Mouse (Mus musculus): ENCODE results near the gene Tnfrsf4. TPM values are rescaled to one million over a fixed set of nuclear protein-coding genes. Genes with fewer than 3 reads are reported as not detected.

The Tnfrsf4 gene
- polyA plus RNA-seq (2014; fragmentation: Nextera tagmentation; extraction: Ambion mirVana) = 0.39 and 0.73 TPM in 2 replicates

GRCm38 (mm10) chr4:156013637-156014036 lies at the start of gene Tnfrsf4:
Tnfrsf4 (plus strand) TSS chr4:156013843.
- no peak within 1 kb of the TSS for H3K4me3 ChIP-seq (ENCODE audit: low read depth, low read length)
- H3K9ac ChIP-seq (ENCODE audit: low read depth, low read length) = no peak within 1 kb of the TSS
- H3K4me1 ChIP-seq (replicated peaks; ENCODE audit: control insufficient read depth, insufficient read depth, low read length) = no peaks in the 10 kb centered on the region
- peaks cover 13% of the 10 kb centered on the region; the same call in 1 of the 2 replicates for H3K36me3 ChIP-seq (ENCODE audit: control insufficient read depth, insufficient read depth, low read length)
- DNase-seq (ENCODE audit: low spot score) (no peak), ATAC-seq (ENCODE audit: low FRiP score) (no peak)
- 86% methylated on average over 8 of the region's 8 CpGs for WGBS
- H3K27ac ChIP-seq (ENCODE audit: low read depth, low read length) = no peak within 1 kb of the TSS
- no peak within 1 kb of the TSS for H3K4me2 ChIP-seq (replicated peaks; ENCODE audit: low read depth, low read length)
- no peaks in the 10 kb centered on the region for H3K27me3 ChIP-seq (ENCODE audit: control insufficient read depth, insufficient read depth, low read length)
- H3K9me3 ChIP-seq (ENCODE audit: control insufficient read depth, low read length) = no peaks in the 10 kb centered on the region

GRCm38 (mm10) chr4:155964396-155964795 lies 49.2 kb upstream of the Tnfrsf4 start:
- DNase-seq (ENCODE audit: low spot score) (no peak), ATAC-seq (ENCODE audit: low FRiP score) (no peak)
- H3K36me3 ChIP-seq (ENCODE audit: control insufficient read depth, insufficient read depth, low read length) = no peaks in the 10 kb centered on the region
- H3K4me1 ChIP-seq (replicated peaks; ENCODE audit: control insufficient read depth, insufficient read depth, low read length) = peaks cover 2% of the 10 kb centered on the region; the same call in 1 of the 2 replicates
- H3K9ac ChIP-seq (ENCODE audit: low read depth, low read length) = no peak overlapping the region
- 94% methylated on average over 11 of the region's 11 CpGs for WGBS
- no peak overlapping the region for H3K4me2 ChIP-seq (replicated peaks; ENCODE audit: low read depth, low read length)
- no peaks in the 10 kb centered on the region for H3K9me3 ChIP-seq (ENCODE audit: control insufficient read depth, low read length)
- H3K4me3 ChIP-seq (ENCODE audit: low read depth, low read length) = no peak overlapping the region
- H3K27me3 ChIP-seq (ENCODE audit: control insufficient read depth, insufficient read depth, low read length) = no peaks in the 10 kb centered on the region
- no peak overlapping the region for H3K27ac ChIP-seq (ENCODE audit: low read depth, low read length)

GRCm38 (mm10) chr4:155969043-155969653 lies 44.5 kb upstream of the Tnfrsf4 start:
- ATAC-seq (ENCODE audit: low FRiP score) (no peak), DNase-seq (ENCODE audit: low spot score) (no peak)
- Histone ChIP-seq H3K9ac (ENCODE audit: low read depth, low read length) (no peak overlapping the region), H3K36me3 (ENCODE audit: control insufficient read depth, insufficient read depth, low read length) (no peaks in the 10 kb centered on the region), H3K4me1 (replicated peaks; ENCODE audit: control insufficient read depth, insufficient read depth, low read length) (no peaks in the 10 kb centered on the region), H3K4me2 (replicated peaks; ENCODE audit: low read depth, low read length) (no peak overlapping the region), H3K27ac (ENCODE audit: low read depth, low read length) (no peak overlapping the region), H3K9me3 (ENCODE audit: control insufficient read depth, low read length) (no peaks in the 10 kb centered on the region), H3K4me3 (ENCODE audit: low read depth, low read length) (no peak overlapping the region), H3K27me3 (ENCODE audit: control insufficient read depth, insufficient read depth, low read length) (no peaks in the 10 kb centered on the region)
- 86% methylated on average over 12 of the region's 13 CpGs for WGBS

GRCm38 (mm10) chr4:155970286-155970685 lies 43.4 kb upstream of the Tnfrsf4 start:
- no peak overlapping the region for H3K4me3 ChIP-seq (ENCODE audit: low read depth, low read length)
- no peak overlapping the region for H3K27ac ChIP-seq (ENCODE audit: low read depth, low read length)
- WGBS = 92% methylated on average over 5 of the region's 5 CpGs
- H3K36me3 ChIP-seq (ENCODE audit: control insufficient read depth, insufficient read depth, low read length) = no peaks in the 10 kb centered on the region
- no peaks in the 10 kb centered on the region for H3K27me3 ChIP-seq (ENCODE audit: control insufficient read depth, insufficient read depth, low read length)
- H3K9ac ChIP-seq (ENCODE audit: low read depth, low read length) = no peak overlapping the region
- no peaks in the 10 kb centered on the region for H3K4me1 ChIP-seq (replicated peaks; ENCODE audit: control insufficient read depth, insufficient read depth, low read length)
- H3K4me2 ChIP-seq (replicated peaks; ENCODE audit: low read depth, low read length) = no peak overlapping the region
- no peak for ATAC-seq (ENCODE audit: low FRiP score)
- H3K9me3 ChIP-seq (ENCODE audit: control insufficient read depth, low read length) = no peaks in the 10 kb centered on the region
- DNase-seq (ENCODE audit: low spot score) = no peak

GRCm38 (mm10) chr4:155972651-155973050 lies 41.0 kb upstream of the Tnfrsf4 start:
- Histone ChIP-seq H3K36me3 (ENCODE audit: control insufficient read depth, insufficient read depth, low read length) (no peaks in the 10 kb centered on the region), H3K4me1 (replicated peaks; ENCODE audit: control insufficient read depth, insufficient read depth, low read length) (no peaks in the 10 kb centered on the region), H3K27ac (ENCODE audit: low read depth, low read length) (no peak overlapping the region), H3K9me3 (ENCODE audit: control insufficient read depth, low read length) (no peaks in the 10 kb centered on the region), H3K4me2 (replicated peaks; ENCODE audit: low read depth, low read length) (no peak overlapping the region), H3K27me3 (ENCODE audit: control insufficient read depth, insufficient read depth, low read length) (no peaks in the 10 kb centered on the region), H3K9ac (ENCODE audit: low read depth, low read length) (no peak overlapping the region), H3K4me3 (ENCODE audit: low read depth, low read length) (no peak overlapping the region)
- WGBS = 62% methylated on average over 6 of the region's 6 CpGs
- ATAC-seq (ENCODE audit: low FRiP score) (no peak), DNase-seq (ENCODE audit: low spot score) (no peak)

GRCm38 (mm10) chr4:155973239-155973638 lies 40.4 kb upstream of the Tnfrsf4 start:
- no peaks in the 10 kb centered on the region for H3K36me3 ChIP-seq (ENCODE audit: control insufficient read depth, insufficient read depth, low read length)
- ATAC-seq (ENCODE audit: low FRiP score) = no peak

GRCm38 (mm10) chr4:155981436-155982082 lies 32.1 kb upstream of the Tnfrsf4 start:
- H3K4me1 ChIP-seq (replicated peaks; ENCODE audit: control insufficient read depth, insufficient read depth, low read length) = no peaks in the 10 kb centered on the region
- WGBS = 80% methylated on average over 12 of the region's 12 CpGs
- no peaks in the 10 kb centered on the region for H3K27me3 ChIP-seq (ENCODE audit: control insufficient read depth, insufficient read depth, low read length)
- H3K4me3 ChIP-seq (ENCODE audit: low read depth, low read length) = no peak overlapping the region
- no peak overlapping the region for H3K9ac ChIP-seq (ENCODE audit: low read depth, low read length)
- ATAC-seq (ENCODE audit: low FRiP score) = no peak
- no peaks in the 10 kb centered on the region for H3K36me3 ChIP-seq (ENCODE audit: control insufficient read depth, insufficient read depth, low read length)
- H3K9me3 ChIP-seq (ENCODE audit: control insufficient read depth, low read length) = no peaks in the 10 kb centered on the region
- no peak overlapping the region for H3K4me2 ChIP-seq (replicated peaks; ENCODE audit: low read depth, low read length)
- no peak overlapping the region for H3K27ac ChIP-seq (ENCODE audit: low read depth, low read length)
- DNase-seq (ENCODE audit: low spot score) = no peak

More at GRCm38 (mm10) chr4:155973239-155973638, 40.4 kb upstream of the Tnfrsf4 start:
- WGBS = 84% methylated on average over 2 of the region's 2 CpGs
- no peaks in the 10 kb centered on the region for H3K4me1 ChIP-seq (replicated peaks; ENCODE audit: control insufficient read depth, insufficient read depth, low read length)
- H3K27ac ChIP-seq (ENCODE audit: low read depth, low read length) = no peak overlapping the region
- no peaks in the 10 kb centered on the region for H3K27me3 ChIP-seq (ENCODE audit: control insufficient read depth, insufficient read depth, low read length)
- H3K4me3 ChIP-seq (ENCODE audit: low read depth, low read length) = no peak overlapping the region
- DNase-seq (ENCODE audit: low spot score) = no peak
- no peak overlapping the region for H3K9ac ChIP-seq (ENCODE audit: low read depth, low read length)
- no peaks in the 10 kb centered on the region for H3K9me3 ChIP-seq (ENCODE audit: control insufficient read depth, low read length)
- no peak overlapping the region for H3K4me2 ChIP-seq (replicated peaks; ENCODE audit: low read depth, low read length)

- H3K4me1 ChIP-seq (replicated peaks; ENCODE audit: control insufficient read depth, insufficient read depth, low read length) = no peaks in the 10 kb centered on the region
- WGBS = 16% methylated on average over 2 of the region's 2 CpGs
- ATAC-seq (ENCODE audit: low FRiP score) (no peak), DNase-seq (ENCODE audit: low spot score) (no peak)
- H3K27me3 ChIP-seq (ENCODE audit: control insufficient read depth, insufficient read depth, low read length) = no peaks in the 10 kb centered on the region
- no peak overlapping the region for H3K27ac ChIP-seq (ENCODE audit: low read depth, low read length)
- no peaks in the 10 kb centered on the region for H3K36me3 ChIP-seq (ENCODE audit: control insufficient read depth, insufficient read depth, low read length)
- H3K4me3 ChIP-seq (ENCODE audit: low read depth, low read length) = no peak overlapping the region
- no peak overlapping the region for H3K9ac ChIP-seq (ENCODE audit: low read depth, low read length)
- no peaks in the 10 kb centered on the region for H3K9me3 ChIP-seq (ENCODE audit: control insufficient read depth, low read length)
- H3K4me2 ChIP-seq (replicated peaks; ENCODE audit: low read depth, low read length) = no peak overlapping the region
Measured at GRCm38 (mm10) chr4:155983788-155984187, 29.9 kb upstream of the Tnfrsf4 start.
